Mouse (Mus musculus) lung, postnatal 4 days (tissue): ENCODE results near the gene Vmn2r30.
"Not testable (repeated sequence)": the region's sequence is repeated elsewhere in the genome, so short reads cannot be mapped to it uniquely, and the experiment has no call there.

Experiments
- DNase-seq, 2 experiments: peaks; one replicate each; pipeline ENCODE4 v3.0.0; 2021

Vmn2r30 gene

DNA sequence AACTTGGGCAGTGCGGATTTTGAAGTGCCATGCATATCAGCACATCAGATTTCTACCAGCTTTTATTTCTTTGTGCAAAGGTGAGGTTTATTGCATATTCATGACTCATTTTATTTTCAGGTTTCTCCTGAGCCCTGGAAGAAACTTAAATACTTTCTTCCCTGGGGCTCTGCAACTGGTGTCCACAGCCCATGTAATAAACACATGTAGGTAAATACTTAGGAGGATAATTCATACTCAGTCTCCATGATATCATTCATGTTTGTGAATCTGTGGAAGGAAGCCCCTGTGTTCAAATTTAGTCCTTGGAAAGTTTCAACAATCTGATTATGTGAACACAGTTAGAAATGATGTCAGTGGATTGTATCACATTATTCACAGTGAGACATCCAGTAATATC, at the start of gene Vmn2r30:
Gene Vmn2r30 (minus strand): TSS at position 101 of the 400 bp plus-strand sequence.
- DNase-seq, result not testable (repeated sequence)

DNA sequence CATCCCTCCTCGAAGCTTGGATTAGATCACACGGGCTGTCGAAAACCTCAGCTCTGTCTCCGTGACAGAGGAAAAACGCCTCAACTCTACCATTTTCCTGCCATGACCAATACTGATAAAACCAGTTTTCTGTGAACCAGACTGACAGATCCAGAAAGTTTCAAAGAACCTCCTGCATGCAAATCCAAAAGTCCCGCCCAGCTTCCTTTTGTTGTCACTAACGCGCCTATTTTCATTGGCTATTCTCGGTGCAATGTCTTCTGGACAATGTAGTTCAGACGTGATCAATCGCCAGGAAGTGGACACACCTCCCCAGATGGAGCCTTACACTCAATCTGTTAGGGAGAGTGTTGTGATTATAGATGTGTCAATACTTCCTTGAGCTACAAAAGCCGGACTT, 37.0 kb upstream of the Vmn2r30 start, which contains the start of gene Gm45783:
Gene Gm45783 (minus strand): TSS at position 143 of the 400 bp plus-strand sequence.
- not testable (repeated sequence) for DNase-seq

DNA sequence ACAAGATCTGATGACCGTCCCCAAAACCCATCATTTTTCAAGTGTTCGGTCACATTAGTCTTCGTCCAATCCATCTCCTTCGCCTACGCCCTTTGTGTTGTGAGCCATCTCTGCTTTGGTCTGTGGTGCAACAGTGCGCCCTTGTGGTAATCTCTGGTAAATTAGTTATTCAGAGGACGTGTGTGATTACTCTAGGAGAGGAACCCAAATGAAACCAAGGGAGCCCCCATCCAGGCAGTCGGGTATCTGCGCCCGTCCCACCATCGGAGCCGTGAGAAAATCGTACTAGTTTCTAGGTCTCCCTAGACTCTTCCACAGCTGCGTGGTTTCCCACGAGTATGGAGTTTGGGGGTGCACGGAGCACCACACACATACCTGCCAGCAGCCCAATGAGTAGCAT, 41.8 kb downstream of the Vmn2r30 start:
- peak in 1 of 2 experiments; percentile 70 for DNase-seq

DNA sequence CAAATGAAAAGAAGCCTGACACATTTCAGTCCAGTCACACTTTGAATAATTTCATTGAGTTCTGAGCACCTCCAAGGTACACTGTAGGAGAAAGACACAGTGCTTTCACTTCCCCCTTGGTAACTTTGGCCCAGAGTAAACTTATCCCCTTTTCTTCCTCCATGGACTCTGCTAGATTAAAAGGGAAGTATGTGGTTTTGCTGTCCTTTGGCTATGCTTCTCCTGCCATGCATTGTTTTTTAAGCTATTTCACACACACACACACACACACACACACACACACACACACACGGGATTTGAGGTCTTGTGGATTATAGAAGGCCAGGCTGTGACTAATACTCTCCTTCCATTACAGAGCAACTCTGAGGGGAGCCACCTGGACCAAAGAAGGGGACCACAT, 56.0 kb downstream of the Vmn2r30 start:
- DNase-seq, result no peak

DNA sequence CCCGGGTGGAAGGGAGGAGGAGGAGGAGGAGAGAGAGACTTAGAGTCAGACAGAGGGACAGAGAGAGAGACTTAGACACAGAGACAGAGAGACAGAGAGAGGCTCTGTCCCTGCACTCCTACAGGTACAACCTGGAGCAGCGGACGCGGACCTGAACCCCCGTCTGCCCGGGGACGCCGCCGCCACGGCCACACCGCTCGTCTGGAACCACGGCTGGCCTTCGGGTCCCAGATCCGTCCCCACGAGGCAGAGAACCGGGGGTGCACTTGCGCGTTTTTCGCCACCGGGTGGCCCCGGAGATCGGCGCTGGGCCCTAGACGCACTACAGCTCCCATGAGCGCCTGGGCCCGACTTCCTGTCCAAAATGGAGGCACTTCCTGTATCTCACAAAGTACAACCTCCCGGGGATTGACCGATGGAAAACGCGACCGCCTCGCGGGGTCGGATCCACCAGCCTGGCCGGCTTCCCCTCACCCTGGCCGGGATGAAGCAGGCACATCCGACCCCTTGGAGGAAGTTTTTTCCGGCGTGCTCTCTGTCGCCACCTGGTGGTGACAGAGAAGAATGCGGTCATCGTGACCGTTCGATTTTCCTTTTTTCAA, 59.3 kb downstream of the Vmn2r30 start, which contains the start of gene Gm45844:
Gene Gm45844 (minus strand): TSS at position 324 of the 602 bp plus-strand sequence.
- peak; percentile 93 for DNase-seq

DNA sequence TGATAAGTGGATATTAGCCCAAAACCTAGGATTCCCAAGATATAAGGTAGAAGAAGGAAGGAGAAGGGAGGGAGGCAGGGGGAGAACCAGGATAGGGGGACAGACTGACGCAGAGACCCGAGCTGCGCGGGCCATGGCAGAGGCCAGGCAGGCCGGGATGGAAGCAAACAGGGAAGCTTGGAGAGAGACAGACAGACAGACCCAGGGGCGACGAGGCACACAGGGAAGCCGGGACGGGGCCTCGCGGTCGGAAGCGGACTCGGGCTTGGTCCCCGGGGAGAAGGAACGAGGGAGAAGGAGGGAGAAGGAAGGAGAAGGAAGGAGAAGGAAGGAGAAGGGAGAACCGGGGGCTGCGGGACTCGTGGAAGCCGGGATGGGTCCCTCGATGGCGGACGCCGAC, 59.9 kb downstream of the Vmn2r30 start:
- peak in 1 of 2 experiments; percentile 49 for DNase-seq
